Mouse (Mus musculus): ENCODE measurements around the gene Pkdcc. TPM values are rescaled to one million over a fixed set of nuclear protein-coding genes. Genes with fewer than 3 reads are reported as not detected.

Pkdcc gene
- total RNA-seq (2021): 10 to 100 TPM; 46.5 to 50.4 TPM

DNA sequence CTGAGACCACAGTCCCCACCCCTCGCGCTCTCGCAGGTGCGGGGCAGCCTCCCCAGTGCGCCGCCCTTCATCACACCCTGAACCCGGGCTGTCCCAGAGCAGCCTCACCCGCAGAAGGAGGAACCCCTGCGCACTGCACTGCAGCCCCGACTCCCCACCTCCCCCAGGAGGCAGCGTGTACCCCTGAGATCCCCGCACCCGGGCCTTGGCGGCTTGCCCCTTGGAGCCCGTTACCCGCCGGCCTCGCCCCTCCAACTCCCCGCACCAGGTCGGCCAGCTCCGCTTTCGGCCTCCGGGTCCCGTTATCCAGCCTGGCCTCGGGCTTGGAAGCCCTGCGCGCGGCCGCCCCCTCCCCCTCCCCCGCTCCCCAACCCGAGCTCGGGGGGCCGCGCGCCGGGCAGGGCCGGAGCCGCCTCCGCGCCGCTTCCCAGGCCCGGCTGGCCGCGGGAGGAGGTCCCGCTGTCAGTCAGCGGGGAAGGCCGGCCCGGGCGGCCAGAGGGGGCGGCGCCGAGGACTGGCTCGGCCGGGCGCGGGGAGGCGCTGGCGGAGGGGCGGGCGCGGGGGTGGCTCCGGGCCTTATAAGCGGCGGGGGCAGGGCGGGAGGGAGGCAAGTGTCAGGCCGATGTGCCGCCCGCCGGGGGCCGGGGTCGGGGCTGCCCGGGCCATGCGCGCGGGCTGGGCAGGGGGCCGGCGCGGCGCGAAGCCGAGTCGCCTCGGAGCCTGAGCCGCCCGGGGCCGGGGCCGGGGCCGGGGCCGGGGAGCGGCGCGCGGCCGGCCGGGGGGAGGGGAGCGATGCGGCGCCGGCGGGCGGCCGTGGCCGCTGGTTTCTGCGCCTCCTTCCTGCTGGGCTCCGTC lies at the start of gene Pkdcc:
Pkdcc (plus strand) TSS at position 619 of the 855 bp plus-strand sequence.
- intact Hi-C loops (cut with DNase I): loop anchor here (5.0 kb wide), 1 partner anchor 103 kb away; no protein-coding TSS in a partner anchor
- peak; percentile 91 to 93 for DNase-seq

DNA sequence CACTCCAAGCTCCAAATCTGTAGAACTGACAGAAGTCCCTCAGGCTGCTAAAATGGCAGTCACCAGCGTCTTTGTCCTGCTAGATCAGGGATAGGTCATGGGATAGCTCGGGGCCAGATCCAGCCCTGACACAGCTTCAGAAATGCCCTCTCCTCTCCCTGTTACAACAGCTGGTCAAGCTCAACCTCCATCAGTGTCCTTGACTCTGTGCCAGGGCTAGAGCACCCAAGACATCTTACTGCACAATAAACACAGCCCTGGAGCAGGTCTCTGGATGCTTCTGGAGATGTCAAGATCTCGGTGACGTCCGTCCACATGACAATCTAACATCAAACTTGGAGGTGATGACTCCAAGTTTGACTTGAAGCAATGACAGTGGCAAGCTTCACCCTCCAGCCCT lies 48.9 kb upstream of the Pkdcc start:
- no peak for DNase-seq
- intact Hi-C loops (cut with DNase I): no loop called here

DNA sequence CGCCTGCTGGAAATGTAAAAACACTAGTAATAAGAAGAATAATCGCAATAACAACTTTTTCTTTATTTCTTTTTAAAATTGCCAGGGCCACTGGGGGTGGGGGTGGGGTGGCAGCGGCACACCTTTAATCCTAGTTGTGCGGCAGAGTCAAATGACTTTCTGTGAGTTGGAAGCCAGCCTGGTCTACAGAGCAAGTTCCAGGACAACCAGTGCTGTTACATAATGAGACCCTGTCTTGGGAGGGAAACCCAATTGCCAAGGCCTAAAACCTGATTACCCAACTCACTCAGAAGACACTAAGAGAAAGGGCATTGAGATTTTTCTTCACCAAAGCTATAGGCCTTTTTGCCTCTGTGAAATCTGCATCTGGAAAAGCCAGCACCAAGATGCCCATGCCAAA lies 38.9 kb upstream of the Pkdcc start:
- intact Hi-C loops (cut with DNase I): no loop called here
- no peak for DNase-seq

DNA sequence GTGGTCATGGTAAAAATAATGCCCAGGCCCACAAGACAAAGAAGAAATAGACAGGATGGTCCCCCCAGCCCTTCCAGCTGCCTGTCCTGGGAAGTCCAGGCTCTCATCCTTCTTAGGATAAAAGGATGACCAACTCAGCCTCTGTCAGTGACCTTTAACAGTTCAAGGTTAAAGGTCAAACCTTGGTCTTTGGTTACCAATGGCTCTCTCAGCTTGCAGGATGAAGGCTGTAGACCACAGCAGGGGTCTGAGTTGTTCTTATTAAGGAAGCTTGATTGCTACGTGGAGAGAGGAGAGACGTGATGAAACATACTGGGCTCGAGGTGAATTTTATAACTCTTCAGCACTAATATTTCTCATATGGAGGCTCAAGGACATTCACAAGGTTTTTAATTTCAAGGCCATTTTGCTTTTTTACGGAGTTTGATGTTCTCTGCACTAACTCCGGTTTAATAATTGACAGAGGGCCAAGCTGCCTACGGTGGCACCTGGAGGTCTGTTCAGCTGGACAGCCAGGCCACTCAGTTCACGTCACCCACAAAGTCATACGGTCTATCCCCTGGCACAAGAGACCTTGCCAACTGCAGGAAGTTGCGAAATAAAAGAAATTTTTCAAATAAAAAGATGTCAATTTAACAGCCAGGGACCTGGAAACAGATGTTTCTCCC lies 36.5 kb upstream of the Pkdcc start:
- no peak for DNase-seq
- intact Hi-C loops (cut with DNase I): no loop called here

DNA sequence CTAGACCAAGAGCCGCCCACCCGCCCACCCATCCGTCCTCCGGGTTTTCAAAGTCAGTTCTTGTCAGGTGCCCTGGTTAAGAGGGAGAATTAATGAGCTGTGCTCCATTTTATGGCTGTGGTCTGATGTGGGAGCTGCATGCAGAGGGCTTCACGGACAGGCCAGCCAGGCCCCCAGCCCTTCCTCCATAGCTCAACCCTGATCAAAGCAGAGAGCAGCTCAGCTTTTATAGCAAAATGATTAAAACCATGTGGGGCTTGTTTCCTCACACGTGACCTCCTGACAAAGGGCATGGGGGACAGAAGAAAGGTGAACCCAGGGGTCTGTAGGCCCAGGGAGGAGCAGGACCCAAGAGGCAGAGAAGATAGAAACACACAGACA lies 36.0 kb upstream of the Pkdcc start:
- no peak for DNase-seq
- intact Hi-C loops (cut with DNase I): no loop called here

DNA sequence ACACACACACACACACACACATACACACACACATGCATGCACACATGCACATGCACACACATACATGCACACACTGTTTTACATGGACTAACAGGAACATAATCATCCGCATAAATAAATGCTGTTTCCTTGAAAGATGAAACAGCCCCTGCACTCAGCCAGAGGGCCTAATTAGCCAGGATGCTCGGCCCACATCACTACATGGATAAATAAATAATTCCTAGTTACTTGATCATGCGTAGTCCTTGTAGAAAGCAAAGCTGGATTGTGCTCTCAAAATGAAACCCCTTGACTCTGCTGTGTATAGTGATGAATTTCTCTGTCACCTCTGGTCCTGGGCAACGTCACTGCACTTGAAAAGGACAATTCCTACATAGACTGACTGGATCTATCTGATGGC lies 35.5 kb upstream of the Pkdcc start:
- DNase-seq: no peak
- intact Hi-C loops (cut with DNase I): no loop called here

DNA sequence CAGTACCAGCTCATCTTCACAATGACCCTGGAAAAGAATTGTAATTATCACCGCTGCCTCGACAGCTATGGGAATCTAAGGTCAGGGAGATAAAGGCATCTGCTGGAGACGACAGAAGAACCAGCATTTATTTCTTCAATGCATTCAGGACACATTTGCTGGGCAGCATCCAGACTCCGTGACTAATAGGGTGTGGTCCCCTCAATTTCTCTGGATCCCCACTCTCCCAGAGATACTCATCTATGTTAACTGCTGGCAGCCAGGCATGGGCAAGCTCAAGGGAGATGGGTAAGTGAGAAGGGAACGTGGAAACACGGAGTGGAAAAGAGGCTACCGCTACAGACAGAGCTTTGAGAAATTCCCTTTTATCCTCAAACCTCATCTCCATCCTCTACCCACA lies 34.0 kb upstream of the Pkdcc start:
- no peak for DNase-seq
- intact Hi-C loops (cut with DNase I): no loop called here

DNA sequence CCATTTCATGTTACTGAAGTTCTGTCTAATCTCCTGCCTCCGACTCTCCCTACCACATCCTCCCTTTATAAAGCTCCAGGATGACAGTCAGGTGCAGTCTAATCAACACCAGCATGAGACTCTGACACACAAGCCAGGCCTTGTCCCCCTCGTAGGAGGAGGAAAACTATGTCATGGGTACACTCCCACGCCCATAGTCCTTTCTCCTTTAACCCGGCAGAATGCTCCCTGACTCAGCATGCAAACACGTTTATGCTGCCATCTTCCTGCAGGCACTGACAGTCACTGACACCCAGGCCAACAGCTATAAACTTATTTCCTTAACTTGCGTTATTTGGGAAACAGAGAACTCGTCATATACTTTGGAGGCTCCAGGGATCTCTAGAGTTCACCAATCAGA lies 33.5 kb upstream of the Pkdcc start:
- intact Hi-C loops (cut with DNase I): no loop called here
- DNase-seq: no peak

DNA sequence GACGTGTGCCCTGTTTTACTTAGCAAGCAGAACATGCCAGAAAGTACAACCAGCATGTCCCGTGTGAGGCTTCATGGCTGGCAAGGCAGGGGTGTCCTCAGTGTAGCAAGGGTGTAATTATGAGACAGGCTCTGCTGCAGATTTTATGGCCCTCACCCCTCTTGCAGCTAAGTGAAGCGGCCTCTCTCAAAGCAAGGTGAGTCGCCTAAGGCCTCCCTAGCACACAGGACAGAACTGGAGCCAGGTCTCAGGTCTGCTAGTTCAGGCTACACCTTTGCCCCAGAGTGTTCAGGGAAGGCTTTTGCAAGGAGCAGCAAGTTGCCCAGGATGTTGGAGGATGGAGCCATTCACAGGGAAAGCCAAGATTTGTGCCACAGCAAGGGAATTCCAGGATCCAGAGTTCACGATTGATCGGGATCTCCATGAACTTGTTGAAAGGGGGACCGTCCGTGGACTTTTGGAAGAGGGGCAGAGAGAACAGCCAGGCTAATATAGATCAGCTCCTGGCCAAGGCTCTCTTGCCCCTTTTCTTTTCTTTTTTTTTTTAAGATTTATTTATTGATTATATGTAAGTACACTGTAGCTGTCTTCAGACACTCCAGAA lies 32.9 kb upstream of the Pkdcc start:
- DNase-seq: no peak
- intact Hi-C loops (cut with DNase I): no loop called here

DNA sequence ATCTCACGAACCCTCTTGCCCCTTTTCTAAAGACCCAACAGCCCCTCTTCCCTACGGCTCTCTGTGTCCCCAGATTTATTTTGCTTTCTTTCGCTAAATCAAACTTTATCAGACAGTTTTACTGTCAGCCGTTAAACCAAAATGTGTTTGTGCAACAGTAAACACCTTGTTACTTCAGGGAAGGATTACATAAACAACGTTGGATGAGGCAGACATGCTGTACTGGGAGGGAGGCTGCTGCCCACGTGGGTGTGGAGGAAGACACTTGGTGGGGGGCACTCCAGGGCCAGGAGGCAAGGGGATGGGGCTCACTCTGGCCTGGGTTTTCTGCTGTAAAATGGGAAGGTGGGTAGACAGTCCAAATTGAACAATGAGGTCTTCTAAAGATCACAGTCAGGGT lies 32.3 kb upstream of the Pkdcc start:
- no peak for DNase-seq
- intact Hi-C loops (cut with DNase I): no loop called here

DNA sequence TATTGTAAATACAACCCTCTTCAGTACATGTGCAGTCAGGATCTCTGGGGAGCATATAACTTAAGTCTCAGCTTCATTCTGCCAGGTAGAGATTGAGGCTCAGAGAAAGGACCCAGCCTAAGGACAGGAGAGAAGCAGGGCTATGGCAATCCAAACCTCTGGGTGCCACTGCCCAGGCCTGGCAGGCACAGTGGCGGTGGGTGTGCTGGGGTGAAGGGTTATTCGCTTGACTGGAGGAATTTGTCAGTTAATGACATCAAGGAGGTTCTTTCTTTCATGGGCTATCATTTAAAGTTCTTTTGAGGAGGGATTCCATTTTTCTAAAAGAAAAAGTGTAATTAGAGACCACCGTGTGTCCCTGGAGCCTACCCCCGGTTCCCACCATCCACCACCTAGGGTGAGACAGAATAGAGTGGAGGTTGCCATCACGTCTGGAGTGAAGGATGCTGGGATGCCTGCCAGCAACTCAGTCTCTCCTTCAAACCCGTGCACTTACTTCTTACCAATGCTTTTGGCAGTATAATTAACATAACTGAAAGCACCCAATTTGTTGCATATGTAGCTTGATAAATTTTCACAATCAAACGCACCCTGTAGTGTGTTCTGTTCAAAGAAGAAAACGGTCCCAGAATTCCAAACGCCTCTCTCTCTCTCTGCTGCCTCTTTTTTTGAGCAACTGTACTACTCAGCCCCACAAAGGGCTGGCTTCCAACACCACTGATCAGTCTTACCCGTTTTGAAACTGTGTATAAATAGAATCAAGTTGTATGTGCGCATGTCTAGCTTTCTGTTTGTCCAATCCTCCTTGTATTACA lies 27.1 kb upstream of the Pkdcc start:
- intact Hi-C loops (cut with DNase I): no loop called here
- DNase-seq: peak; percentile 44 to 52

DNA sequence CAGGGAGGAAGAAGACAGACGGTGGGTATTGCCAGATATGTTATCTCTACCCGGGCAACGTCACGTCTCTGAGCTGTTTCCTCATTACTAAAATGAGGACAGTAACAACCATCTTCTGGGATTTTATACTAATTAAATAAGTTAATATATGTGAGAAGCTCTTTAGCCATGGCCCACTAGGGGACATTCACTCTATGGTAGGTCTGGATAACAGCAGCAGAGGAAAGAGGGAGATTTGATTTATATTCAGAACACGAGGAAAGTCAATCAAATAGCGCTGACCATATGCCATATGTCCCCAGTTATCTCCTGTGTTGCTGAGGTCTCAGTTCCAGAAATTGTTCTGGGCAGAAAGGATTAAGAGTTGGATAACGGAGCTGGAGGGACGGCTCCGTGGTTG lies 24.3 kb upstream of the Pkdcc start:
- DNase-seq: no peak
- intact Hi-C loops (cut with DNase I): no loop called here

DNA sequence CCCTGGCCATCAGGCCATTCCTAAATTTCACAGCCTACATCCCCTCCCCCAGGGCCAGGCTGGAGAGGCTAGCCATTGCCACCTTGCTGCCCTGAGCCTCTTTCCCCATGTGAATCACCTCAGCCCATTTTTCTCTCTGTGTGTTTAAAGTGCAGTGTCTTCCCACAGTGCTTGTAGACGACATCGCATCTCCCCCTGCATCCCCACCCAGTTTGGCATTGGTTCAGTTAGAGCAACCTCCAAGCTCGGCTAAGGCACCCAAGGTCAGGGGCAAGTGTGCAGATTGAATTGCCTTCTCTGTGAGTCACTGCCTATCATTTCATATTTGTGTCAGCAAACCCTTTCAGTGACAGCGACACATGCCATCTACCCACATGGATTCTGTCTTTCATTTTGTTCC lies 20.6 kb upstream of the Pkdcc start:
- intact Hi-C loops (cut with DNase I): no loop called here

DNA sequence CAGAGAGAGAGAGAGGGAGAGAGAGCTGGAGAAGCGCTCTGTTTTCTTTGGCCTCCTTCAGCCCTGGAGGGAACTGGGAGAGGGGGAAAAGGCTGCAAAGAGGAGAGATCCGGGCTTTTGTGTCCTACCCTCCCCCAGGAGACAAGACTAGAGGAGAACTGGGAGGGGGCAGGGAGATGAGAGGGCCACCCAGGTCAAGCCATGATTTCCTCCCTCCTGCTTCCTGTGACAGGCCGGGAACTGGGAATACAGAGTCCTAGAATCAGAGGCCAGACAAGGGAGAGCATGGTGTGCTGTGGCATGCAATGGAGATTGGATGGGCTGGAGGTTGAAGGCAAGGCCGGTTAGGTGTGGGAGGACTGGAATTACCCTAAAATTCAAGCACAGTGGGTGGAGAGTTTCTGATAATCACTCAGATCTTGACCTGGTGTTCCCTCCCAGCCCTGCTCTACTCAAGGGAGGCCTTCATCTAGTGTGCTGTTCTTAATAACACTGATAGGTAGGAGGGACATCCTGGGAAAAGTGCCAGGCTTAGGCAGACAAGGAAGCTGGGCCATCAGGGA lies 17.6 kb upstream of the Pkdcc start:
- intact Hi-C loops (cut with DNase I): no loop called here
- DNase-seq: peak; percentile 53 to 64

More for the DNA sequence above, 20.6 kb upstream of the Pkdcc start:
- DNase-seq: no peak

DNA sequence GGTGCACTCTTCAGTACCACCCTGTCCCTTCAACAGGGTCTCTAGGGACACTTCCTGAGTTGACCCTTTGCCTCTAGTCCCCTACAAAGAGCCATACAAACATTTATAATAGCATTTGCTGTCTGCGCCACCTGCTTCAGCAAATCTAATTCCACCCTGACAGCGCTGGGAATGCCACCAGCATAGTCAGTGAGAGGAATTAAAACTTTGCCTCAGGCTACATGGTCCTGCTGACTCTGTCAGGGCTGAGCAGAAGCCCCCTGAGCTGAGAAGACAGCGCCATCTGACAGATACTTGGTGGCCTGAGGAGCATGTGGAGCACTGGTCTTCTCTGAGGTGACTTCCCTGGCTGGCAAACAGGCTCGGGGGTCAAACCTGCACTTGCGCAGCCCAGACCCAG lies 14.6 kb upstream of the Pkdcc start:
- intact Hi-C loops (cut with DNase I): no loop called here
- no peak for DNase-seq

DNA sequence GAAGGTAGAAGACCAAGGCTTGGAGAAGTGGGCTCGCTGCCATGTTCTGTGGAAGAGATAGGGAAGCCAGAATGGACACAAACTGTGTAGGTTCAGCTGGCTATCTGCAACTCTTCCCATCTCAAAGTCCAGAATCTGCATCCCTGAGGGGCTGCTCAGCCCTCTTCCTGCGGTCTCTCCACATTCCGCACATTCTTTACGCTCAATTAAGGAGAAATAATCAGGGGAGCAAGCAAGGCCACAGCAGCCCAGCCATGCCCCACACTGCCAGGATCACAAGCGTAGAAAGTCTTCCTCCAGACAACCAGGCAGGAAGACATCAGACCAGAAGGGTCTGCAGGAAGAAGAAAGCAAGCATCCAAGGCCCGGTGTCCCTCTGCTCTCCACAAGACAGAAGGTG lies 13.8 kb upstream of the Pkdcc start:
- no peak for DNase-seq
- intact Hi-C loops (cut with DNase I): no loop called here

DNA sequence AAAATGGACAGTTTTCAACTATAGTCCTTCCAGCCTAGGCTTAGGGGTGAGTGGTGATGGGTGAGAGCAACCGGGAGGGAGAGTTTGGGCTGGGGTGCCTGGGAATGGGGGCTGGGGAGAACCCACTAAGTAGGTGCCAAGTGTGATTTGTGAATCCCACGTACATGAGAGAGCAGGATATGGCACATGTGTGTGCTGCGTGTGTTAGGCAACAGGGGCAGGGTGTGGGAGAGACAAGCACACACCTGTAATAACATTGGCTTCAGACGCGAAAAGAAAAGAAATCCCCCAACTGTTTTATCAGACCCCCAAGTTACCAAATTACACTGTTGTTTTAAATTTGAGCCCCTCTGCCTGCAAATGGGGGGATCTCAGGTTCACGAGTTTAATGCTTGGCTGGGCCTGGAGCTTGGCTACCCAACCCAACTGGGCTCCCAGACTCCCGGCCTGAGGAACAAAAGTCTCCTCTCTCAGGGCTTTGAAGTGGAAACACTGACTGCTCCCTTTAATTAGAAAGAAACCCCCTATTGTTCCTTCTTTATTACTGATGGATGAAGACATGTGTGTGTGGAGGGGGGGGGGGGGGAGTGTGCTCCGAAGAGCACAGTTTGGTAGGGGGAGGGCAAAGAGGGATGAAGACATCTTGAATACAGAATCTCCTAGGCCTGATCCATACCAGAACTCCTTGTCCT lies 11.3 kb upstream of the Pkdcc start:
- no peak for DNase-seq
- intact Hi-C loops (cut with DNase I): no loop called here

DNA sequence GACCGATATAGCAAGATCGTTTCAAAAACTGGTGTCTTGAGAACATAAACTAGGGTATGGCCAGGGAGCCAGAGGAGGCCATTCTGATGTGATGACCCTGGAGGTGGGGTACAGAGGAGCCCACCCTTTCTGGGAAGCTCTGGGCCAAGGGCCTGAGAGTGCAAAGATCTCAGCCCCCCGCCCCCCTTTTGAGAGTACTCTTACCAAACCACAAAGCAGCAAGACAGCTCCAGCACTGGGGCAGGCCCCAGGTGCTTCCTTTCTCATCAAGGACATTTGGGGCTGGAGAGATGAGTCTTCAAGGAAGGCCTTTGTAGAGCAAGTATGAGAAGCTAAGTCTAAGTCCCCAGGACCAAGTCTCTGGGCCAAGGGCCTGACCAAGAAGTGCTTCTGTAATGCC lies 7.8 kb upstream of the Pkdcc start:
- intact Hi-C loops (cut with DNase I): no loop called here

DNA sequence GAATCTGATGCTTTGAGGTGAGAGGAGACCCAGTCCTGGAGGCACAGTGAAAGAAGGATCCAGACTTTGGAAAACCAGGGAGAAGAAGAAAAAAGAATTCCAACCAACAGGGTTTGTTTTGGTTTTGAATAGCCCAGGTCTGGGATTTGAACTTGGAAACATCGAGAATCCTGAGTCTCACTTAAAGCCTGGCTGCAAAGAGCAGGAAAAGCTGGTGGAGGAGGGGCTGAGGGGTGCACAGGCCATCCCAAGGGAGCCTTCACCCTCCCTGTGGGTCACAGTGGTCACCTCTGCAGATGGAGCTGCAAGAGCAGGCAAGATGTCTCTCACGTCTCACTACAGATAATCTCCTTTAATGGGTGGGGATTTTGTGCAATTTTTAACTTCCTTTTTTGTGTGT lies 6.6 kb upstream of the Pkdcc start:
- DNase-seq: no peak
- intact Hi-C loops (cut with DNase I): no loop called here

More for the DNA sequence above, 7.8 kb upstream of the Pkdcc start:
- DNase-seq: no peak

DNA sequence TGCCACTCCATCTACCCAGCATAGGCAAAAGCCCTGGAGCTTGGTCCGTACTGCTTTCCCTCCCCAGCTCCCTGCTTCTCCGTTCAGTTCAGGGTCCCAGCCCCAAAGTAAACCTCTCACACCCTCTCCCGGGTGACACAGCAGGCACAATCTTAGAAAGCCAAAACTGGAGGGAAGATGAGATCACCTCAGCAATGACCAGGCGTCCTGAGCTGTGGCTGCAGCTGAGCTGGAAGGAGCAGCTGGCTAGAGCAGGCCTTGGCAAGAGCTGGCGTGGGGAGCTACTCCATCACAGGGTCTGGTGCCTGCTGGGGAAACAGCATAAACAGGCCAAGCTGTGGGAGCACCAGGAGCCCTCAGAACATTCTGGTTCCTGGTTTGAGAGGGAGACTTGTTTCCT lies 4.6 kb upstream of the Pkdcc start:
- intact Hi-C loops (cut with DNase I): no loop called here
- no peak for DNase-seq

Measured in heart, postnatal 10 days (tissue).